Mouse (Mus musculus) hindlimb bud, embryonic 11.5 days (tissue): Measurements from ENCODE around the gene Dync1h1.
A peak's percentile ranks its signal among the peaks of the same experiment; 100 is the strongest.
"Not testable (repeated sequence)": the region's sequence is repeated elsewhere in the genome, so short reads cannot be mapped to it uniquely, and the experiment has no call there.

Source experiments
- DNase-seq: peaks from one replicate; pipeline ENCODE4 v3.0.0-alpha.2; 2012; ENCODE audit warnings: low read depth, low spot score; ENCODE audit errors: extremely low spot score

Gene Dync1h1

GRCm38 (mm10) chr12:110693378-110693777, 92.1 kb downstream of the Dync1h1 start:
- not testable (repeated sequence) for DNase-seq

GRCm38 (mm10) chr12:110695676-110696171, 94.5 kb downstream of the Dync1h1 start:
- DNase-seq: no peak

GRCm38 (mm10) chr12:110696173-110696974, 95.1 kb downstream of the Dync1h1 start:
- DNase-seq: peak; percentile 81

- DNase-seq: no peak
These were observed 95.7 kb downstream of the Dync1h1 start for GRCm38 (mm10) chr12:110696975-110697400.

GRCm38 (mm10) chr12:110697457-110697856, 96.2 kb downstream of the Dync1h1 start:
- no peak for DNase-seq

GRCm38 (mm10) chr12:110698080-110698479, 96.8 kb downstream of the Dync1h1 start:
- DNase-seq: no peak

- DNase-seq: no peak
These were observed 97.4 kb downstream of the Dync1h1 start for GRCm38 (mm10) chr12:110698523-110699170.

GRCm38 (mm10) chr12:110699171-110699547, 97.9 kb downstream of the Dync1h1 start:
- DNase-seq: no peak

- no peak for DNase-seq
These were observed 99.5 kb downstream of the Dync1h1 start for GRCm38 (mm10) chr12:110700730-110701129.

- DNase-seq: not testable (repeated sequence)
These were observed 100.1 kb downstream of the Dync1h1 start for GRCm38 (mm10) chr12:110701363-110701762.

GRCm38 (mm10) chr12:110702556-110702955, 101.3 kb downstream of the Dync1h1 start, which contains the start of gene Hsp90aa1:
Gene Hsp90aa1, minus strand, starts transcription at chr12:110702728.
- DNase-seq: no peak

- DNase-seq: peak; percentile 79
These were observed 101.8 kb downstream of the Dync1h1 start for GRCm38 (mm10) chr12:110703008-110703471.

- no peak for DNase-seq
These were observed 102.4 kb downstream of the Dync1h1 start for GRCm38 (mm10) chr12:110703682-110704081.

GRCm38 (mm10) chr12:110705419-110705818, 104.2 kb downstream of the Dync1h1 start:
- DNase-seq: not testable (repeated sequence)

- no peak for DNase-seq
These were observed 105.3 kb downstream of the Dync1h1 start for GRCm38 (mm10) chr12:110706337-110707231.

- DNase-seq: no peak
These were observed 106.2 kb downstream of the Dync1h1 start for GRCm38 (mm10) chr12:110707451-110707850.

- DNase-seq: no peak
These were observed 110.0 kb downstream of the Dync1h1 start for GRCm38 (mm10) chr12:110711270-110711669.

- DNase-seq: no peak
These were observed 112.5 kb downstream of the Dync1h1 start for GRCm38 (mm10) chr12:110713784-110714183.

- DNase-seq: no peak
These were observed 113.0 kb downstream of the Dync1h1 start for GRCm38 (mm10) chr12:110714215-110714614.

- no peak for DNase-seq
These were observed 114.8 kb downstream of the Dync1h1 start for GRCm38 (mm10) chr12:110716004-110716403.
